Mouse (Mus musculus) heart, postnatal 10 days (tissue): ENCODE data around the gene Rai14. TPM values are rescaled to one million over a fixed set of nuclear protein-coding genes. Genes with fewer than 3 reads are reported as not detected.

Experiments
- DNase-seq, 2 experiments: peaks; one replicate each; pipeline ENCODE4 v3.0.0; 2021
- intact Hi-C: fragments of 180-260 bp; cut with DNase I; formaldehyde crosslinking; loops from one replicate; pipeline ENCODE4 v1.15.1; 2025
- total RNA-seq, 2 experiments: library from RNA; stranded (reverse); gene quantifications; 2 replicates each; pipeline ENCODE4 v1.2.3; 2021

The Rai14 gene
- total RNA-seq, 2 experiments from 2014 or later, result 9.7 to 11.0 TPM

DNA sequence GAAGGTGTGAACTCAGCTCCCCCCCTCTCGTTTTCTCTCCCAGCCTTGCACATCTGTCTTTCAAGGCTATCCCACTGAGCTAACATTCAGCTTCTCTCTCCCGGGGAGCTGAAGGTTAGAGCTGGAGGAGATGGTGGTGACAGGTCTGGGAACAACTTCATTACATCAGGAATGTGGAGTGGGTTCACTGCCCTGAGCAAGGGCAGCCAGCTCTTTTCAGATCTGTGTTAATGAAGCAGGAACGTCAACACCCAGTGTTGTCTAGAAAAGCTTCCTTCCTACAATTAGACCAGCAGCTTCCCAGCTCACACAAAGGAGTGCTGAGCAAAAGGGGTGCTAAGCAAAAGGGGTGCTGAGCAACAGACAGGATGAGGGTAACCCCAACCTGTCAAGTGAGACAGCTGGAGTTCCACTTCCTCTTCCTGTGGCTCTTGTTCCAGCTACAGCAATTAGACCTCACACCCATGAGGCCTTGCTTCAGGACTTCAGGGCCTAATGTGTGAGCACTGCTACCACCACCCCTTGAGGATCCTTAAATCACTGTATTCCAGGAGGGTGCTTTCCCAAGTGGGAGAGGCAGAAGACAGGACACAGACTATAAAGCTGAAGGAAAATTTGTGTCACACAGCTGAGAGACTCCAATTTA, 52.3 kb downstream of the Rai14 start:
- intact Hi-C loops, result no loop called here
- peak in 1 of 2 experiments; percentile 39 for DNase-seq

DNA sequence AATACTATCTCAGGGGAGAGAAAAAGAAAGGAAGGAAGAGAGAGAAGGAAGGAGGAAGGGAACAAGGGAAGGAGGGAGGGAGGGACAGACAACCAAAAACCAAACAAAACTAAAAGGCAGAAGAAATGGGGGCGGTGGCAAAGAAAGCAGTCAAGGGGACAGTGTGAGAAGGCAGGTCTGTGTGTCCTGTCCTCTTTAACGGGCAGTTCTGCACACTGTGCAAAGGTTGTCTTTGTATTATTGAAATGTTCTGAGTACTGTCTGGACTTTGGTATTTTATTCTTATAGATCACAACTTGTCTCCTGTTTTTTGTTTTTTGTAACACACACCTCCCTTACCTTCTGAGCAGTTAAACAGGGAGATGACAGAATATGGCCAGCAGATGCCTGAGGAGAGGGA, 55.6 kb downstream of the Rai14 start:
- intact Hi-C loops, result no loop called here
- DNase-seq, result no peak

- intact Hi-C loops, result no loop called here
- DNase-seq, result no peak
Measured at GRCm38 (mm10) chr15:10656146-10656545, 58.3 kb downstream of the Rai14 start.

GRCm38 (mm10) chr15:10655151-10655905, 59.1 kb downstream of the Rai14 start:
- intact Hi-C loops, result no loop called here

GRCm38 (mm10) chr15:10654696-10655095, 59.7 kb downstream of the Rai14 start:
- intact Hi-C loops, result no loop called here
- no peak for DNase-seq

More at GRCm38 (mm10) chr15:10655151-10655905, 59.1 kb downstream of the Rai14 start:
- DNase-seq, result no peak

DNA sequence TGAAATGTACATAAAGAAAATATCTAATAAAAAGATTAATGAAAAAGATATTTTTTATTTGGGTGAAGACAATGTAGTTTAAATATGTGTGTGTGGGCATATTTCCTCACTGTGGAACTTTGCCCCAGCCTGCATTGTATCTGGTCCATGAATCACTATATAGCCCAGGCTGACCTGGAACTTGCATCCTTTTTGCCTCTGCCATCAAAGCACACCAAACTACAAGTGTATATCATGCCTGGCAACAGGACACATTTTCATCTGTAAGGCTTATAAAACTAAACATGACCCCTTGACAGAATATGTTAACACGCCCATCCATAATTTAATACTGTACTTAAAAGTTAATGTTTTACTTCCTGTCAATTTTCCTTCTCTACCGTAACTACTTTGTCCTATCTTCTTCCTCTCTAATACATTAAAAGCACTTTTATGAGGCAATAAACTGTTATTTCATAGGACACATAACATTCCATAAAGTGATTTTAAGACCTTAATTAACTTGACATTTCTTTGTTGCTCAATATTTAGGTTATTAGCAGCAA, 61.4 kb downstream of the Rai14 start:
- DNase-seq, result no peak
- intact Hi-C loops, result no loop called here

DNA sequence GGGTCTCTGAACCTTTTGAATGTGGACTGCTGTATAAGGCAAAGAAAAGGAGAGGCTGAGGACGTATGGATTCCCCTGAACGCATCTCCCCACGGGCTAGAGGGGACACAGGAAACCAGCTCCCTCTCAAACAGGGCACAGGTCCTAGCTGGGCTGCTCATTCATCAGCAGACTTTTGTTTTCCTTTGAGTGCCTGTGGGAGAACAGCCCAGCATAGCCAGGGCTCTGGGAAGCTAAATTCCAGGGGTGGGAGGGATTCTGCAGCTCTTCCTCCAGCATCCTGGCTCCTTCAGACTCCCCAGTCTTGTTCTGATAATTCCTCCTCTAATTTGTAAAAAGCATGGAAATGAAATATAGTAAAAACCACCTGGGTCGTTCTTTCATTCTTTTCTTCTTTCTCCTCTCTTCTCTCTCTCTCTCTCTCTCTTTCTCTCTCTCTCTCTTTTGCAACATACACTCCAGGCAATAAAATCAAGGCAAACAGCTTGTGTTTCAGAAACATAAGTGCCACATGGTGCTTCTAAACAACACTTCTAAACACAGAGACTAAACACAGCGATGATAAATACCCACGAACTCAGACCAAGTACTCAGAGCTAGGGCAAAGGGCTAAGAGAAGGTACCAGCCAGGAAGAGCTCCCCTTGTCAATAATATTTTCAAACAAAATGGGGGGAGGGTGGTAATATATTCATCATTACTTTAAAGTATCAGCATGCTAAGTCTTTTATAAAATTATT, 65.9 kb downstream of the Rai14 start:
- intact Hi-C loops, result no loop called here
- DNase-seq, result peak; percentile 51 to 58

- no peak for DNase-seq
- intact Hi-C loops, result no loop called here
Measured at GRCm38 (mm10) chr15:10646297-10646696, 68.1 kb downstream of the Rai14 start.

DNA sequence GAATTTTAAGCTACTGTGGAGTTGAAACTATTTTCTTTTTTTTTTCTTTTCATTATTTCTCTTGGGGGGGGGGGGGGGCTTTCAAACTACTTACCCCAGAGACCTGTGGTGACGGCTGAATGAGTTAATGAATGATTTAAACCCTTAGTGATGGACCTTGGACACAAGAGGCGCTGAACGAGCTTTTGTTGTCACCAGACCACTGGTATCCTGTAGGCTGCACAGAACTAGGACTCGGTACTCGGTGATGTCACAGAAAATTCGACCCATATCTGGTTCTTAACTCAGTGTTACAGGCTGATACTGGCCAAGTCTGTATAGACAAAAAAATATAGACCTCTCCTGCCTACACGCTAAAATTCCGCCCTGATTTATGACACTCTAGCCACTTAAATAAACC, 69.3 kb downstream of the Rai14 start:
- intact Hi-C loops, result no loop called here
- DNase-seq, result no peak

DNA sequence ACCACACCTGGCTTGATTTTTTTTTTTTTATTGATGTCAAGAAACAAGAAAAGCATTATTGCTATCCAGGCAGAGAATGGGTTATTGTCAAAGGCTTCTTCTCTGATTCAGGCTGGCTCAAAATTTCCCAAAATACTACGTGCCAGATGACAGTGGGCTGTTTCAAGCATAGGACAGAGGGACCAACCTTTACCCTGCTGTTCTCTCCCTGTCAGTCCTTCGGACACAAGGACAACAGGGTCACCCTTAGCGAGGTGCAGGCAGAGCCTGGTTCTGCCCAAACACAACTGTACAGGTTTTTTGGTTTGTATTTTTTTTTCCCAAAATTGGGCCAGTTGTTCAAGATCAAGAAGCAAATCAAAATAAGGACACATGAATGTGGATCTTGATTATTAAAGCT, 70.6 kb downstream of the Rai14 start:
- DNase-seq, result no peak
- intact Hi-C loops, result loop anchor here (5.0 kb wide), 1 partner anchor 173 kb away; no protein-coding TSS in a partner anchor

DNA sequence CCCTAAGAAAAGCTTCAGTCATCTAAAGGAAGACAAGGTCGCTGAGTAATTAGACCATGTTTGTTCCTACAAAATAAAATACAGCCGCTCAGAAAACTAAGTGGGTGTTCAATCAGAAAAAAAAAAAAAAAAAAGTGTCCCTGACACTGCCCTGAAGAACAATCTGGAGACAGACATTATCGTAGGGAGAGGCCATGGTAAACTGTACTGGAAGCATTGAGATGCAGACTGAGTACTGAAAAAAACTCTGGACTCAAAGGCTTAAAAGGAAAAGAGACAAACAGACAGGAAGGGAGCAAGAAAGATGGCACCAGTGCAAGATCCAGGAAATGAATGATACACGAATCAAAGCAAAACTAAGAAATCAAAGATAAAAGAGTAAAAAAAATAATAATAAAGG, 71.2 kb downstream of the Rai14 start:
- no peak for DNase-seq
- intact Hi-C loops, result loop anchor here (5.0 kb wide), 1 partner anchor 174 kb away; no protein-coding TSS in a partner anchor

- DNase-seq, result no peak
- intact Hi-C loops, result loop anchor here (5.0 kb wide), 1 partner anchor 175 kb away; no protein-coding TSS in a partner anchor
Measured at GRCm38 (mm10) chr15:10642419-10642818, 72.0 kb downstream of the Rai14 start.

GRCm38 (mm10) chr15:10640721-10641120, 73.7 kb downstream of the Rai14 start:
- DNase-seq, result no peak
- intact Hi-C loops, result loop anchor here (5.0 kb wide), 1 partner anchor 177 kb away; no protein-coding TSS in a partner anchor

DNA sequence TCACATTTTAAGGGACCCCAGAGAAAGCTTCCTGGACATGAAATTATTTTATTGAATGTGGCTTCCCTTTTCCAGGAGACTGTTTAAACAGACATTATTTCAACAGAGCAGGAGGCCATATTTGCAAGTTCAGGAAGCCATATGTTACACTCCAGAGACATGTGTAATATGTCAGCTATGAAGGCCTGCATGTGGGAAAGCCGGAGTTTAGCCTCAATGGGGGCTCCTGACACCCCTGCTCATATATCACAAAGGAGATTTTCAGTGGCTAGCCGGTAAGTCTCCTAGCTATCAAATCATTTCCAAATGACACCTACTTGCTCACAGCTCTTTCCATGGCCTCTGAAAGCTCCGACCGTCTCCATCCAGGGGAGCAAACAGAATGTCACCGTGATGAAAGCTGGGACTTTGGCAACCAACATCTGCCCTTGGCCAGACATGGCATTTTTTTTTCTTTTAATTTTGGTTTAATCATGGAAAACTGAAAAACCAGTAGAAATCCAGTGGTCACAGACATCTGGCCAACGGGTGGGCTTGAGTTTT, 77.1 kb downstream of the Rai14 start:
- intact Hi-C loops, result no loop called here
- no peak for DNase-seq

DNA sequence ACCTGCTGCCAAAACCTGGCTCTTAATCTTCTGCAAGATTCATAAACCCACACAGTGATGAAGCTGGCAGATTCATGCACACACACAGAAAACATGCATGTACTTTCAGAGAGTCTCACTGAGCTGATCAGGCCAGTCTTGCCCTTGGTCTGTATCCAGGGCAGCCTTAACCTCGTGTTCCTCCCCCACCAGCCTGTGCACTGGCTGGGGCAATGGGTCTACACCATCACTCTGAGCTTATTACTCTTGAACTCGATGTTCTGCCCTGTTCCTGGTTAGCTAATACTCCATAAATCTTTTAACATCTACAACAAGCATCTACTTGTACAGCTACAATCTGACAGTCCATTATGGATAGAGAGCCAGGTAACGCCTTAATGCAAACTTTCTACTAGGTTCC, 77.6 kb downstream of the Rai14 start:
- no peak for DNase-seq
- intact Hi-C loops, result no loop called here

DNA sequence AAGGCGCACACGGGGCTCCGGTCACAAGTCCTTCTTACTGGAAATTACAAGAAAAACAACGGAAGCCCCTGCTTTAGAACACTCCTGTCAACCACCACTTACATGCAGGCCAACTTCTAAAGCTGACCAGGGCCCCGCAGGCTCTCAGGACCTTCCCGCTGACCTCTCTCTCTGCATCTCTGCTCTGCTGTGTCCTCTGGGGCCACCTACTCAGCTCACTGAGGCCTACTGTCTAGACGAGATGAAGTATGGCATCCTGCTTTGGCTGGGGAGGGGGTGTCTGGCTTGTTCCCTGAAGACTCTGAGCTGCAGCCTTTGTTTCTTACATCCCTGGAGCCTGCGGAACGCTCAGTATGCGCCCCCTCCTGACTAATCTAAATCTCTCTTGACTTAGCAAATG, 79.3 kb downstream of the Rai14 start:
- DNase-seq, result peak; percentile 11 to 28
- intact Hi-C loops, result no loop called here

GRCm38 (mm10) chr15:10634176-10634575, 80.2 kb downstream of the Rai14 start:
- intact Hi-C loops, result no loop called here

GRCm38 (mm10) chr15:10633381-10633780, 81.0 kb downstream of the Rai14 start:
- no peak for DNase-seq
- intact Hi-C loops, result no loop called here

More at GRCm38 (mm10) chr15:10634176-10634575, 80.2 kb downstream of the Rai14 start:
- no peak for DNase-seq

DNA sequence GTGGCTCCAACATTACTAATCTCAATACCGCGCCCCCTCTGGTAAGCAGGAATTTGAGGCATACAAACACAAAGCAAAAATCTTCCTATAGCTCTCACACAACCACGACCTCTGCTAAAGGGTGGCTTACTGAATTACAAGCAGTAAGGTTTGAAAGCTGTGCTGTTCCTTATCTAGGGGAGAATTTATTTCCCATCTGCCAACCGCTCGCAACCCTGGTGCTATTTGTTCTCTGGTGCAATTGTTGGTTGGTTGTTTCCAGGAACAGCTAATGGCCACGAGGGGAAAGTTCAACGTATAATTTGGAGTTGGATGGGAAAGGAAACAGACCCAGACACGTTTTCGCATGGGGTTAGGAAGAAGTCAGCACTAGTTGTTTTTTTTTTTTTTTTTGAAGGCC, 81.8 kb downstream of the Rai14 start:
- DNase-seq, result no peak
- intact Hi-C loops, result no loop called here

DNA sequence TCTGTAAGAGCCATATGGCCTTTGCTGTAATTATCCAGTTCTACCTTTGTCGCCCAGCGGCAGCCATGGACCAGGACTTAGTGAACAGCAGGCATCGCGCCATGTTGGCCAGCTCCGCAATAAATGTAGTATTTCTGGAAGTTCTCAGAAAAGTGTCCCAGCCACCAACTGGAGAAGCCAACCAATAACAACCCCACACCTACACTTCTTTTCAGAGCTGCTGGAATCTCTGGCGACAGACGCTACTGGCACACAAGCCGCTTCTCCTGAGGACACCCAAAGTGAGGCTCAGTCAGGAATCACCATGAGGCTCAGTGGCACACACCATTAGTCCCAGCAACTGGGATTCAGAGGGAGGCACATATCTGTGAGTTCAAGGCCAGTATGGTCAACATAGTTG, 82.4 kb downstream of the Rai14 start:
- DNase-seq, result no peak
- intact Hi-C loops, result no loop called here

DNA sequence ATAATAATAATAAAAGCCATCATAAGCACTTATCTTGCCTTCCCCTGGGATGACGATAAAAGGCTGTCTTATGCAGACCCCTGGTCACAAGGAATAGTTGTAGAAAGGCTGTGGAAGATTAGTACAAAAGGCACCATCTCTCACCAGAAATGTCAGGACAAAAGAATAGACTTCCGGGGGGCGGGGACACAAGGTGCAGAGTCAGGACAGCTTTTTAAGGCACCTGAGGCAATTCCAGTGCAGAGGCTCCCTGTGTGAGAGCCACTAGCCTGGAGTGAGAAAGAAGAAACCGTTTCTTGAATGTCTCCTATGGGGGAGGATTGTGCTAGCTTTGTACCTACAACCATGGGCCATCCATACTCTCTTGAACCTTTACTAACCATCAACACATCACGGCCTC, 82.9 kb downstream of the Rai14 start:
- intact Hi-C loops, result no loop called here
- no peak for DNase-seq
